Mouse (Mus musculus): ENCODE data around the gene Cdc14a. TPM values are rescaled to one million over a fixed set of nuclear protein-coding genes. Genes with fewer than 3 reads are reported as not detected.

The Cdc14a gene
- total RNA-seq, 2 experiments from 2014 or later = 19.1 to 22.1 TPM

- no peak for DNase-seq
Observed at GRCm38 (mm10) chr3:116414451-116414860, 9.4 kb downstream of the Cdc14a start.

- no peak for DNase-seq
Observed at GRCm38 (mm10) chr3:116412954-116413724, 10.7 kb downstream of the Cdc14a start.

- no peak for DNase-seq
Observed at GRCm38 (mm10) chr3:116410051-116410450, 13.8 kb downstream of the Cdc14a start.

- DNase-seq = no peak
Observed at GRCm38 (mm10) chr3:116409486-116409885, 14.3 kb downstream of the Cdc14a start.

GRCm38 (mm10) chr3:116408856-116409255 lies 15.0 kb downstream of the Cdc14a start:
- DNase-seq = no peak

- DNase-seq = no peak
Observed at GRCm38 (mm10) chr3:116405516-116405915, 18.3 kb downstream of the Cdc14a start.

- DNase-seq = no peak
Observed at GRCm38 (mm10) chr3:116401436-116401835, 22.4 kb downstream of the Cdc14a start.

GRCm38 (mm10) chr3:116399349-116400090 lies 24.3 kb downstream of the Cdc14a start:
- no peak for DNase-seq

- no peak for DNase-seq
Observed at GRCm38 (mm10) chr3:116398543-116398942, 25.3 kb downstream of the Cdc14a start.

GRCm38 (mm10) chr3:116397976-116398375 lies 25.9 kb downstream of the Cdc14a start:
- no peak for DNase-seq

GRCm38 (mm10) chr3:116397341-116397740 lies 26.5 kb downstream of the Cdc14a start:
- no peak for DNase-seq

GRCm38 (mm10) chr3:116396571-116396970 lies 27.3 kb downstream of the Cdc14a start:
- DNase-seq = no peak

GRCm38 (mm10) chr3:116394885-116395390 lies 28.9 kb downstream of the Cdc14a start:
- no peak for DNase-seq

- DNase-seq = no peak
Observed at GRCm38 (mm10) chr3:116391399-116391798, 32.4 kb downstream of the Cdc14a start.

- no peak for DNase-seq
Observed at GRCm38 (mm10) chr3:116389500-116390470, 34.0 kb downstream of the Cdc14a start.

GRCm38 (mm10) chr3:116388808-116389207 lies 35.0 kb downstream of the Cdc14a start:
- no peak for DNase-seq

GRCm38 (mm10) chr3:116386886-116387285 lies 36.9 kb downstream of the Cdc14a start:
- DNase-seq = no peak

- no peak for DNase-seq
Observed at GRCm38 (mm10) chr3:116386342-116386741, 37.5 kb downstream of the Cdc14a start.

GRCm38 (mm10) chr3:116384319-116384718 lies 39.5 kb downstream of the Cdc14a start:
- DNase-seq = no peak

- DNase-seq = no peak
Observed at GRCm38 (mm10) chr3:116380319-116380718, 43.5 kb downstream of the Cdc14a start.

GRCm38 (mm10) chr3:116375442-116375841 lies 48.4 kb downstream of the Cdc14a start:
- no peak for DNase-seq

- DNase-seq = no peak
Observed at GRCm38 (mm10) chr3:116374486-116374885, 49.3 kb downstream of the Cdc14a start.
